Mouse (Mus musculus): ENCODE data around the gene Slc27a5. TPM values are rescaled to one million over a fixed set of nuclear protein-coding genes. Genes with fewer than 3 reads are reported as not detected.
A peak's percentile ranks its signal among the peaks of the same experiment; 100 is the strongest.

Gene Slc27a5
- polyA plus RNA-seq, 1 experiment from 2014 or later, result not detected

DNA sequence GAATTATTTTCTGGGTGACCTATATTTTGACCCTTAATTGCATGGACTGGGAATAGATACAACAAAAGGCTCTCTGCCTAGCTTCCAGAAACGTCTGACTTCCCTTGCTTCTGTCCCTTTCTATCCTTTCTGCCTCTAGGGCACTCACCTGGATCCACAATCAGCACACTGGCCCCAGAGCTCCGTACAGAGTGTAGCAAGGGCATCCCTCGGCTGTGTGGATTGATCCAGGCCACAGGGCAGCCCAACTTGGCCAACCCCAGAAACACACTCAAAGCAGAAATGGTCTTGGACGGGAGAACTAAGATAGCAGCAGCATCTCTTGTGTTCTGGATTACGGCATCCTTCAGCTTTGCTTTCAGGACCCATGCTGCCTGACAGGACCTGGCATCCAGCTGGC is 762 bp downstream of the Slc27a5 start:
- Histone ChIP-seq H3K27ac (ENCODE audit: low read length) (no peak overlapping the region), H3K9ac (replicated peaks; ENCODE audit: low read depth) (no peak overlapping the region), H3K9me3 (ENCODE audit: low read length) (no peaks in the 10 kb centered on the region), H3K36me3 (ENCODE audit: insufficient read depth, low read length) (no peaks in the 10 kb centered on the region), H3K4me1 (ENCODE audit: insufficient read depth, low read depth, low read length) (no peaks in the 10 kb centered on the region), H3K4me3 (ENCODE audit: low read depth, low read length) (no peak overlapping the region), H3K27me3 (replicated peaks; ENCODE audit: insufficient read depth, low read length) (no peaks in the 10 kb centered on the region), H3K4me2 (replicated peaks; ENCODE audit: low read depth, low read length) (no peak overlapping the region)
- WGBS, result 66% methylated on average over 5 of the region's 5 CpGs
- DNase-seq (ENCODE audit: low spot score) (no peak), ATAC-seq (no peak)
- no peak for TF ChIP-seq EP300 (IDR thresholded peaks at IDR 0.05)

DNA sequence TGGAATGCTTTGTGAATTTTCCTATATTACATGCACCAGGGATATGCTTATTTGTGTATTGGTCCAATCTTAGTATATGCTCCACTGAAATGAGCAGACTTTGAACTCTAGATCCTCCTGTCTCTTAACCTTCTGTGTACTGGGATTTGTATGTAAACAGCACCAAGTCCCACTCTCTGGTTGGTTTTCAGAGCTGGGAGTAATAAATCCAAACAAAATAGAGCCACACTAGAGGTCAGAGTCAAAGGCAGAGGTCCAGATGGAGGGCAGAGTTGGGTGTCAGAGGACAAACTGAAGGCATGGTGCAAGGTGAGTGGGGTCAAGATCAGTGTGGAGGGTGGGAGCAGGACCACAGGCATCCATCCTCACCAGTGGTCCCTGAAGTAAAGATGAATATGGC is 2.1 kb downstream of the Slc27a5 start:
- Histone ChIP-seq H3K4me1 (ENCODE audit: insufficient read depth, low read depth, low read length) (no peaks in the 10 kb centered on the region), H3K36me3 (ENCODE audit: insufficient read depth, low read length) (no peaks in the 10 kb centered on the region), H3K9ac (replicated peaks; ENCODE audit: low read depth) (no peak overlapping the region), H3K4me3 (ENCODE audit: low read depth, low read length) (no peak overlapping the region), H3K27ac (ENCODE audit: low read length) (no peak overlapping the region), H3K27me3 (replicated peaks; ENCODE audit: insufficient read depth, low read length) (no peaks in the 10 kb centered on the region), H3K4me2 (replicated peaks; ENCODE audit: low read depth, low read length) (no peak overlapping the region), H3K9me3 (ENCODE audit: low read length) (no peaks in the 10 kb centered on the region)
- no peak for DNase-seq (ENCODE audit: low spot score)
- TF ChIP-seq CTCF (IDR thresholded peaks at IDR 0.05), result no peak
- TF ChIP-seq EP300 (IDR thresholded peaks at IDR 0.05), result no peak
- ATAC-seq, result no peak

DNA sequence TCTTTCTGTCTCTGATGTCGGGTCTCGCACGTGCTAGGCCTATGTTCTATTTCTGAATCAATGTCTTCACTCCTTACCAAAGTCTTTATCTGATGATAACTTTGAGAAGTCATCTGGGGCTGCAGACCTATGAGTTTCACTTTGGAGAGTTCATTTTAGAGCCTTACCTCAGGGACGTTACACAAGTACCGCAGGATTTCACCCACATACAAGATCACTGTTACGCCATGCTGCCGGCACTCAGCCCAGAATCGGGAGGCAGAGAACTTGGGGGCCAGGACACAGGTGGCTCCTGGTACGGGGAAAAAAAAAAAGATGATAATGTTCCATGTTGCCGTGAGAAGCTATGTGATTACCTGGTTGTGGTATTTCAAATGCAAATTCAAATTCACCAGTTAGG is 4.8 kb downstream of the Slc27a5 start:
- H3K4me3 ChIP-seq (ENCODE audit: low read depth, low read length), result no peak overlapping the region
- no peaks in the 10 kb centered on the region for H3K4me1 ChIP-seq (ENCODE audit: insufficient read depth, low read depth, low read length)
- H3K9me3 ChIP-seq (ENCODE audit: low read length), result no peaks in the 10 kb centered on the region
- WGBS, result 85% methylated on average over 10 of the region's 10 CpGs
- DNase-seq (ENCODE audit: low spot score) (no peak), ATAC-seq (no peak)
- no peaks in the 10 kb centered on the region for H3K27me3 ChIP-seq (replicated peaks; ENCODE audit: insufficient read depth, low read length)
- no peaks in the 10 kb centered on the region for H3K36me3 ChIP-seq (ENCODE audit: insufficient read depth, low read length)
- TF ChIP-seq EP300 (IDR thresholded peaks at IDR 0.05), result no peak
- TF ChIP-seq CTCF (IDR thresholded peaks at IDR 0.05), result no peak
- H3K4me2 ChIP-seq (replicated peaks; ENCODE audit: low read depth, low read length), result no peak overlapping the region
- H3K27ac ChIP-seq (ENCODE audit: low read length), result no peak overlapping the region
- no peak overlapping the region for H3K9ac ChIP-seq (replicated peaks; ENCODE audit: low read depth)

- Histone ChIP-seq H3K4me1 (ENCODE audit: insufficient read depth, low read depth, low read length) (no peaks in the 10 kb centered on the region), H3K4me2 (replicated peaks; ENCODE audit: low read depth, low read length) (no peak overlapping the region), H3K9me3 (ENCODE audit: low read length) (no peaks in the 10 kb centered on the region), H3K27ac (ENCODE audit: low read length) (no peak overlapping the region), H3K4me3 (ENCODE audit: low read depth, low read length) (no peak overlapping the region), H3K36me3 (ENCODE audit: insufficient read depth, low read length) (no peaks in the 10 kb centered on the region), H3K27me3 (replicated peaks; ENCODE audit: insufficient read depth, low read length) (no peaks in the 10 kb centered on the region), H3K9ac (replicated peaks; ENCODE audit: low read depth) (no peak overlapping the region)
- WGBS, result 4% methylated on average over 3 of the region's 3 CpGs
- peak; percentile 69 for TF ChIP-seq CTCF (IDR thresholded peaks at IDR 0.05)
- TF ChIP-seq EP300 (IDR thresholded peaks at IDR 0.05), result no peak
- ATAC-seq (peak; percentile 68), DNase-seq (ENCODE audit: low spot score) (peak; percentile 71)
These were observed 5.8 kb downstream of the Slc27a5 start for GRCm38 (mm10) chr7:12992222-12992621.

- TF ChIP-seq EP300 (IDR thresholded peaks at IDR 0.05) (no peak), CTCF (IDR thresholded peaks at IDR 0.05) (no peak)
- Histone ChIP-seq H3K9me3 (ENCODE audit: low read length) (no peaks in the 10 kb centered on the region), H3K4me2 (replicated peaks; ENCODE audit: low read depth, low read length) (no peak overlapping the region), H3K27me3 (replicated peaks; ENCODE audit: insufficient read depth, low read length) (no peaks in the 10 kb centered on the region), H3K36me3 (ENCODE audit: insufficient read depth, low read length) (no peaks in the 10 kb centered on the region), H3K27ac (ENCODE audit: low read length) (no peak overlapping the region), H3K9ac (replicated peaks; ENCODE audit: low read depth) (no peak overlapping the region), H3K4me1 (ENCODE audit: insufficient read depth, low read depth, low read length) (no peaks in the 10 kb centered on the region), H3K4me3 (ENCODE audit: low read depth, low read length) (no peak overlapping the region)
- WGBS, result 76% methylated on average over 8 of the region's 8 CpGs
- no peak for DNase-seq (ENCODE audit: low spot score)
- ATAC-seq, result no peak
These were observed 10.4 kb downstream of the Slc27a5 start for GRCm38 (mm10) chr7:12987409-12988189.

DNA sequence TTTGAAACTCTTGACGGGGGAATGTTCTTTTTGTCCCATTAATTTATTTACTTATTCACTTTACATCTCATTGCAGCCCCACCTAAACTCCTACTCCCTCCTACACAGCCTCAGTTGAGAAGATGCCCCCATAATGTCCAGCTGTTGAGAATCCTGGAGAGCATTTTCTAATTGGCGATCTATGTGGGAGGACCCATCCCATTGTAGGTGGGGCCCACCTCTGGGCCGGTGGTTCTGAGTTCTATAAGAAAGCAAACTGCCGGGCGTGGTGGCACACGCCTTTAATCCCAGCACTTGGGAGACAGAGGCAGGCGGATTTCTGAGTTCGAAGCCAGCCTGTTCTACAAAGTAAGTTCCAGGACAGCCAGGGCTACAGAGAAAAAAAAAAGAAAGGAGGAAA is 11.1 kb downstream of the Slc27a5 start:
- 82% methylated on average over 8 of the region's 8 CpGs for WGBS
- DNase-seq (ENCODE audit: low spot score), result no peak
- TF ChIP-seq EP300 (IDR thresholded peaks at IDR 0.05) (no peak), CTCF (IDR thresholded peaks at IDR 0.05) (no peak)
- H3K9me3 ChIP-seq (ENCODE audit: low read length), result no peaks in the 10 kb centered on the region
- H3K36me3 ChIP-seq (ENCODE audit: insufficient read depth, low read length), result no peaks in the 10 kb centered on the region
- no peaks in the 10 kb centered on the region for H3K27me3 ChIP-seq (replicated peaks; ENCODE audit: insufficient read depth, low read length)
- no peaks in the 10 kb centered on the region for H3K4me1 ChIP-seq (ENCODE audit: insufficient read depth, low read depth, low read length)
- H3K9ac ChIP-seq (replicated peaks; ENCODE audit: low read depth), result no peak overlapping the region
- no peak overlapping the region for H3K27ac ChIP-seq (ENCODE audit: low read length)
- no peak overlapping the region for H3K4me2 ChIP-seq (replicated peaks; ENCODE audit: low read depth, low read length)
- ATAC-seq, result no peak
- H3K4me3 ChIP-seq (ENCODE audit: low read depth, low read length), result no peak overlapping the region

DNA sequence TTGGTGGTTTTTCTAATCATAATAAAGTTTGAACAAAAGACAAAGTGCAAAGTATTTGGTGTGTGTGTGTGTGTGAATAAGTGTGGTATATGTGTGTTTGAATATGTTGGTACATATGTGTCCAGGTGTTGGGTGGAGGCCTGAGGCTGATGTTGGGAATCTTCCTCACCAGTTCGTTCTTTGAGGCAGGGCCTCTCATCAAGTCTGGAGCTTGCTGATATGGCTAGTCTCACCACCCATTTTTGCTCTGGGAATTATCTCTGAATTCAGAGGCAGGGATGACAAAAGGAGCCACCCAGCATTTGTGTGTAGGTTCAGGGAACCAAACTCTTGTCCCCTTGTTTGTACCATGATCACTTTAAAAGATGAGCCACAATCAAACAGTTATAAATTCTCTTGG is 12.3 kb downstream of the Slc27a5 start:
- no peak overlapping the region for H3K9ac ChIP-seq (replicated peaks; ENCODE audit: low read depth)
- H3K9me3 ChIP-seq (ENCODE audit: low read length), result no peaks in the 10 kb centered on the region
- no peaks in the 10 kb centered on the region for H3K4me1 ChIP-seq (ENCODE audit: insufficient read depth, low read depth, low read length)
- no peaks in the 10 kb centered on the region for H3K27me3 ChIP-seq (replicated peaks; ENCODE audit: insufficient read depth, low read length)
- no peaks in the 10 kb centered on the region for H3K36me3 ChIP-seq (ENCODE audit: insufficient read depth, low read length)
- no peak overlapping the region for H3K4me3 ChIP-seq (ENCODE audit: low read depth, low read length)
- H3K4me2 ChIP-seq (replicated peaks; ENCODE audit: low read depth, low read length), result no peak overlapping the region
- DNase-seq (ENCODE audit: low spot score), result no peak
- 76% methylated on average over 1 of the region's 1 CpGs for WGBS
- no peak for ATAC-seq
- H3K27ac ChIP-seq (ENCODE audit: low read length), result no peak overlapping the region
- TF ChIP-seq CTCF (IDR thresholded peaks at IDR 0.05) (no peak), EP300 (IDR thresholded peaks at IDR 0.05) (no peak)
